Mouse (Mus musculus) lung, embryonic 15.5 days (tissue): Measurements from ENCODE around the gene Tbx18. TPM values are rescaled to one million over a fixed set of nuclear protein-coding genes. Genes with fewer than 3 reads are reported as not detected.

Experiments used
- ATAC-seq: fragments of 200-750 bp; cut with Nextera tagmentation; 2 replicates; pipeline ENCODE4 v1.8.0; 2017; ENCODE audit warnings: moderate number of reproducible peaks, borderline replicate concordance; ENCODE audit not compliant: low FRiP score, low TSS enrichment; ENCODE audit errors: extremely low read depth
- H3K27ac ChIP-seq: fragments of 300-500 bp; sonication (generic); 2 replicates; pipeline ENCODE4 v1.5.1; 2015; ENCODE audit warnings: moderate library complexity, mild to moderate bottlenecking, inconsistent platforms
- H3K27me3 ChIP-seq: fragments of 300-500 bp; sonication (generic); 2 replicates; pipeline ENCODE4 v1.6.1; 2015; ENCODE audit warnings: inconsistent platforms
- H3K36me3 ChIP-seq: fragments of 300-500 bp; sonication (generic); 2 replicates; pipeline ENCODE4 v1.6.1; 2015; ENCODE audit warnings: inconsistent platforms
- H3K4me1 ChIP-seq: fragments of 300-500 bp; sonication (generic); 2 replicates; pipeline ENCODE4 v1.6.1; 2015; ENCODE audit warnings: inconsistent platforms
- H3K4me2 ChIP-seq: fragments of 300-500 bp; sonication (generic); 2 replicates; pipeline ENCODE4 v1.6.1; 2015; ENCODE audit warnings: inconsistent platforms, mild to moderate bottlenecking, moderate library complexity
- H3K4me3 ChIP-seq: fragments of 300-500 bp; sonication (generic); 2 replicates; pipeline ENCODE4 v1.5.1; 2015; ENCODE audit warnings: mild to moderate bottlenecking, inconsistent platforms
- H3K9ac ChIP-seq: fragments of 300-500 bp; sonication (generic); 2 replicates; pipeline ENCODE4 v1.6.1; 2015; ENCODE audit warnings: inconsistent platforms
- H3K9me3 ChIP-seq: fragments of 300-500 bp; sonication (generic); 2 replicates; pipeline ENCODE4 v1.6.1; 2016; ENCODE audit warnings: inconsistent platforms
- WGBS: fragments of 180-500 bp; shearing (Covaris S2); methylation state at CpG from one replicate; pipeline ENCODE4 v1.1.7; 2015; 5-methylcytosine and 5-hydroxymethylcytosine counted together
- polyA plus RNA-seq: library from polyadenylated mRNA; unstranded; fragments of >200 nt; fragmentation: Nextera tagmentation; extraction: Ambion mirVana; gene quantifications from 2 replicates; pipeline ENCODE4 v1.2.1, GENCODE M21; 2015

Tbx18 gene
- polyA plus RNA-seq, 1 experiment from 2014 or later: 1.3 TPM

DNA sequence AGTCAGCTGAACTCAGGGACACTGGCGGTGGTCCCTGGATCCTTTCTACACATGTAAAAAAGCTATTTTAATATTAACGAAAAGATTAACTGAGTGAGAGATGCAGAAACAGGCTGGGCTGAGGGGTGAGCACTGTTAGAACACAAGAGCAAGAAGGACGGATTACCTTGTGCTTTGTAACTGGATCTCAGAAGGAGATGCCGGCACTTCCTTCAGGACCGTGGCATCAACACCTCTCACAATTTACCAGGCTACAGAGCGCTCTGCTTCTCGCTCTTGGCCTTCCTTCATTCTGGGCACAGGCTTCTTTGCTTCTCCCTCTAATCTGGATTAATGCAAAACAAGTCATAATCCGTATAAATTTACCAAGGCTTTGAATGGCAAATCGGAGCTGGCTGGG, 3.6 kb upstream of the Tbx18 start:
- ATAC-seq: no peak
- Histone ChIP-seq H3K4me1 (peaks cover 23% of the 10 kb centered on the region), H3K27me3 (peaks cover 95% of the 10 kb centered on the region), H3K9ac (no peak overlapping the region), H3K9me3 (no peaks in the 10 kb centered on the region), H3K4me2 (no peak overlapping the region), H3K4me3 (no peak overlapping the region), H3K36me3 (no peaks in the 10 kb centered on the region), H3K27ac (no peak overlapping the region)
- WGBS: 11% methylated on average over 9 of the region's 9 CpGs

DNA sequence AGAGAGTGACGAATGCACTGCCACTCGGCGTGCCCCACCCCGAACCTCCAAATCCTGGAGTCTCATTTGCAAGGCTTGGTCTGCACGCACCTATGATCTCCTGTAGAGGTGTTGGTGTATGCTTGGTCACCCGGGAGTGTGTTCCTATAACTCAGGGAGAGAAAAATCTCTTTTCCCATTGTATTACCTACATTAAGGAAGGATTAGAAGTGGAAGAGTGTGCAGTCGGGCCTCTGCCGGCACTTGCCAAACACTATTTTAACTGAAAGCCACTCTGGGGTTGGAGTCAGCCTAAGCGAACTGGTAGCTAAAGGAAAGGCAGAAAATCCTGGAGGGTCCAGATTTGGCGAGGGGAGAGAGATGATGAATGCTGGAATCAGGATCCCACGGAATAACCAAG, 2.7 kb upstream of the Tbx18 start:
- WGBS: 7% methylated on average over 11 of the region's 11 CpGs
- no peak overlapping the region for H3K4me2 ChIP-seq

DNA sequence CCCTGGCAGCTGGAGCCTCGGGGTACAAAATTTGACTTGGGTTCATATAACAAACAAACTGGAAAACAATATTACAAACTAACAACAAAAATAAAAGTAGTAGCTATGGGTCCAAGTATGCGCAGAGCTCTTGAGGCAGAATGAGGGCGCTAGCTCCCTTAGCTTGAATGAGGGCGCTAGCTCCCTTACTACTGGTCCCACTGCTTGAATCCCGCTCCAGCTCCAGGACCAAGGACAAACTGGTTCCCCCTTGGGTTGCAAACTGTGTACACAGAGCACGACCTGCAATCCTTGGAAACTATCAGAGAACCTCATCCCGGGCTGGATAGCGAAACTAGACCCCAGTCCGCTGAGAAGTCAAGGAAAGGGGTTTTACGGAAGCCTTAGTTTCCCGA, 2.2 kb upstream of the Tbx18 start:
- no peak for ATAC-seq
- peaks cover 95% of the 10 kb centered on the region for H3K27me3 ChIP-seq
- no peak overlapping the region for H3K9ac ChIP-seq
- H3K27ac ChIP-seq: no peak overlapping the region
- no peak overlapping the region for H3K4me2 ChIP-seq
- H3K4me3 ChIP-seq: no peak overlapping the region
- peaks cover 21% of the 10 kb centered on the region for H3K4me1 ChIP-seq
- 4% methylated on average over 11 of the region's 11 CpGs for WGBS
- H3K36me3 ChIP-seq: no peaks in the 10 kb centered on the region
- no peaks in the 10 kb centered on the region for H3K9me3 ChIP-seq

More for the DNA sequence above, 2.7 kb upstream of the Tbx18 start:
- H3K27ac ChIP-seq: no peak overlapping the region
- H3K4me3 ChIP-seq: no peak overlapping the region
- peaks cover 95% of the 10 kb centered on the region for H3K27me3 ChIP-seq
- H3K4me1 ChIP-seq: peaks cover 21% of the 10 kb centered on the region
- H3K9me3 ChIP-seq: no peaks in the 10 kb centered on the region
- ATAC-seq: no peak
- no peaks in the 10 kb centered on the region for H3K36me3 ChIP-seq
- H3K9ac ChIP-seq: no peak overlapping the region

DNA sequence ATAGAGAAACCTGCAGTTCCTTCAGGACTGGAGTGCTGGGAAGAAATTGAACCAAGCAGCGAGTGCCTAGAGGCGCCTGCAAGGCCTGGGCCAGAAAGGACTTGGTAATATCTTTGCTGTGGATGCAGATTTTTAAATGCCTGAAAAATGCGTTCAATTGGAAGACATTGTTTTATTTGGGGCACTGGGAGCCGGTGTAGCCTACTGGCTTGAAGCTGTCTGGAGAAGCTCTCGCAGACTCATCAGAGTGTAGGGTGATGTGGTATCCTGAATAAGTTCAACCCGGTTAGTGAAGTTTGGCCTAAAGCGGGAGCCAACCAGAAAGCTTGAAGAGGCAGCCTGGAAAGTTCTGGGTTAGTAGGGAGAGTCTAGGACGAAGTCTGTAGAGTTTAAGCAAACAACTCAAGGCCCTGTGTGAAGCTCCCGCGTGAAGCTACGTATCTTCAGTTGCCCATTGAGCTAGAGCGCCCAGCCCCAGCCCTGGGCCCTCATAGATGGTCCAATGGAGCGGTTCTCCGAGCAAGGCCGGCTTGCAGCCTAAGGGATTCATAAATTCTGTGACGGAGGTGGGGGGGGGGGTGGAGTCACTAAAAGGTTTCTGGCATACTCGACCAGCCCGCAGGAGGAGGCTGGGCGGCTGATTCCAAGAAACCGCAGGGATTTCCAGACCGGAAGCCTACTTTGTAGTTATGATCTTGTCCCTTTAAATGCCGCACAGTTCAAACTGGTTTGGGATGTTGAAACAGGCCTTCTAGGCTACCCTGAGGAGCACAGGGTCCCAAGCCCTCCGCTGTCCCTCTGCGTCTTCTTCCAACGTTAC, 1.6 kb upstream of the Tbx18 start:
- Histone ChIP-seq H3K27me3 (peaks cover 94% of the 10 kb centered on the region), H3K4me3 (no peak overlapping the region), H3K4me1 (peaks cover 21% of the 10 kb centered on the region), H3K36me3 (no peaks in the 10 kb centered on the region), H3K27ac (no peak overlapping the region), H3K4me2 (no peak overlapping the region), H3K9me3 (no peaks in the 10 kb centered on the region), H3K9ac (no peak overlapping the region)
- WGBS: 10% methylated on average over 25 of the region's 25 CpGs
- no peak for ATAC-seq

DNA sequence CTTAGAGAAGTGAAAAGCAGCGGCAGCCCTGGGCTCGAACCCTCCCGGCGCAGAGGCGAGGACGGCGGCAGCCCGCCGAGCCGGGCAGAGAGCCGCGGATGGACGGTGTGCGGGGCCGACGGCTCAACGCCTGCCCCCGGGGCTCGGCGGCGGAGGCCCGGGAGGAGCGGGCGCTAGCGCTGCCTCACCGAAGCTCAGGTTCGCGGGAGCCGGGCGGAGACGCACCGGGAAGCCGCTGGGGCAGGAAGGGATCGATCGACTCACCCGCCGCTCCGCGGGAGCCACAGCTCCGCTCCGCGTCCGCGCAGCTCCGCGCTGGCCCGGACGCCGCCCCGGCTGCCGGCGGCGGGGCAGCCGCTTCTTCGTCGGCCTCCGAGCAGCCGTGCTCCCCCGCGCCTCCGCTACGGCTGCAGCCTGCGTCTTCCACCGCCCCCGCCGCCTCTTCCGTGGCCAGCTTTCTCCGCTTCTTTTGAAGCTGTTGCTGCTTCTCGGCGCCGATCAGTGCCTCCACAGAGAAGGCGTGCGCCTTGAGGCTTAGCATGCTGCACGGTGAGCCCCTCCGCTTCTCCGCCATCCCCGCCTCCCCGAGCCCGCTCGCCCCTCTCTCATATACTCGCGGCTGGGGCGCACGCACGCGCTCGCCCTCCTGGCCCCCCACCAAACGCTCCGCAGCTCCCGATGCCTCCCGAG, 644 bp downstream of the Tbx18 start:
- Histone ChIP-seq H3K9ac (peak overlapping the region; percentile 17), H3K4me1 (peaks cover 21% of the 10 kb centered on the region), H3K36me3 (no peaks in the 10 kb centered on the region), H3K27ac (no peak overlapping the region), H3K9me3 (no peaks in the 10 kb centered on the region), H3K27me3 (peaks cover 81% of the 10 kb centered on the region), H3K4me2 (peak overlapping the region; percentile 82), H3K4me3 (peak overlapping the region; percentile 42)
- 0% methylated on average over 74 of the region's 91 CpGs for WGBS
- ATAC-seq: peak; percentile 62

DNA sequence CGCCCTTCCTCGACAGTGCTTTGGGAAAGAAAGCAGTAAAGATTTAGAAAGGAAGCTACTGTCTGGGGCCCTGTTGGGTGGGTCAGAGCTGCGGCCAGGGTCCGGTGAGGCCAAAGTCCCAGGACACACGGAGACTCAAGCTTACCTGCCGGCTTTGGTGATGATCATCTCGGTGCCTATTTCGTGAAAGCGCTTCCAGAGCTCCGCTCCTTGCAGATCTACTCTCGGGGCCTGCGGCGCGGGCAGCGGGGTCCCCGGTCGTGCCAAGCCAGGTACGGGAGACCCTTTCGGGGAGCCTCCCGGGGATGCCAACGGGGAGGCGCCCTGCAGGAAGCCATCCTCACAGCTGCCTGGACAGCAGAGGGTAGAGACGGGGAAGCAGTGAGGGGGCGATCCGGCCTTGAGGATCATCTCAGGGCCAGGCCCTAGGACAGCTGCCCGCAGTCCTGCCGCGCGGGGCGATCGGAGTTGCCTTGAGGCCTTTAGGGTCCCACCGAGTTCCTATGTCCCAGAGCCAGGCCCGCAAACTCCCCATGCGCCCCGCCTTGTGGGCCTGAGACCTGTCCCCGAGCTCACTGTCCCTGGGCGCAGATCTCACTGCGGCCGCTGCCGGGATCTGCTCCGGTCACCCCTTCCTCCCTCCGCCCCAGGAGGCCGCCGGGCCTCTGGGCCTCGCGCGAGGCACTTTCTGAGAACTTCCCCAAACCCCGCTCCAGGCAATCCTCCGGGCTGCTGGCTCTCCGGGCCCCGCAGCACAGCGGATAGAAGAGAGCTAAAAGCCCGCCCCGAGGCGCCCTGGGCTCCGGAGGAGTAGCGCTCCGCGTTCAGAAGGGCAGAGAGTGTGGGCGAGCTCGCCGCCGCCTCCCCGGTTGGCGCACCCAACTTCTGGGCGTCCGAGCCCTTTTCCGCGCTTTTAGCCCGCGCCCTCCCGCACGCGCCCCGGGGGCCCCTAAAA, 1.5 kb downstream of the Tbx18 start:
- peak overlapping the region; percentile 17 for H3K9ac ChIP-seq
- H3K27ac ChIP-seq: no peak overlapping the region
- ATAC-seq: peak; percentile 39; the same call in 1 of the 2 replicates

DNA sequence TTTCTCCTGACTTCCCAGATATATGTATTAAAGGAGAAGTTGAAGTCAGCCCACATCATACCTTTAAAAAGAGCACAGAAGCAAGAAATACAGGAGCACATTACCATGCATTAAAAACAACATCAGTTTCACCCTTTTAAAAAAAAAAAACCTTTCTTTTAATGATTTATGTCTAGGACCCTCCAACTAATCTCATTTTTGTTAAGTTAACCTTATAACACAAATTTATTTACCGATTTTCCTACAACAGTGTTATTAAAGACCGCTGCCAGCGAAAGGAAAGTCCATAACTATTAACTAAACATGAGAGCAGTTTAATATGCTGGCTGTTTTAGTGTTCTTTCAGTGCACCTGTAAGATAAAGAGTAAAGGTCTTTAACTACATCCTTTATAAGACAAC, 3.0 kb downstream of the Tbx18 start:
- Histone ChIP-seq H3K4me2 (no peak overlapping the region), H3K9me3 (no peaks in the 10 kb centered on the region), H3K9ac (no peak overlapping the region), H3K27ac (no peak overlapping the region), H3K36me3 (no peaks in the 10 kb centered on the region), H3K4me3 (no peak overlapping the region), H3K4me1 (peaks cover 21% of the 10 kb centered on the region), H3K27me3 (peaks cover 80% of the 10 kb centered on the region)
- WGBS: 32% methylated on average over 3 of the region's 3 CpGs
- no peak for ATAC-seq

More for the DNA sequence above, 1.5 kb downstream of the Tbx18 start:
- peak overlapping the region; percentile 82 for H3K4me2 ChIP-seq
- H3K27me3 ChIP-seq: peaks cover 80% of the 10 kb centered on the region
- H3K36me3 ChIP-seq: no peaks in the 10 kb centered on the region
- no peaks in the 10 kb centered on the region for H3K9me3 ChIP-seq
- peak overlapping the region; percentile 42 for H3K4me3 ChIP-seq
- under 1% methylated on average over 73 of the region's 75 CpGs for WGBS
- H3K4me1 ChIP-seq: peaks cover 21% of the 10 kb centered on the region

DNA sequence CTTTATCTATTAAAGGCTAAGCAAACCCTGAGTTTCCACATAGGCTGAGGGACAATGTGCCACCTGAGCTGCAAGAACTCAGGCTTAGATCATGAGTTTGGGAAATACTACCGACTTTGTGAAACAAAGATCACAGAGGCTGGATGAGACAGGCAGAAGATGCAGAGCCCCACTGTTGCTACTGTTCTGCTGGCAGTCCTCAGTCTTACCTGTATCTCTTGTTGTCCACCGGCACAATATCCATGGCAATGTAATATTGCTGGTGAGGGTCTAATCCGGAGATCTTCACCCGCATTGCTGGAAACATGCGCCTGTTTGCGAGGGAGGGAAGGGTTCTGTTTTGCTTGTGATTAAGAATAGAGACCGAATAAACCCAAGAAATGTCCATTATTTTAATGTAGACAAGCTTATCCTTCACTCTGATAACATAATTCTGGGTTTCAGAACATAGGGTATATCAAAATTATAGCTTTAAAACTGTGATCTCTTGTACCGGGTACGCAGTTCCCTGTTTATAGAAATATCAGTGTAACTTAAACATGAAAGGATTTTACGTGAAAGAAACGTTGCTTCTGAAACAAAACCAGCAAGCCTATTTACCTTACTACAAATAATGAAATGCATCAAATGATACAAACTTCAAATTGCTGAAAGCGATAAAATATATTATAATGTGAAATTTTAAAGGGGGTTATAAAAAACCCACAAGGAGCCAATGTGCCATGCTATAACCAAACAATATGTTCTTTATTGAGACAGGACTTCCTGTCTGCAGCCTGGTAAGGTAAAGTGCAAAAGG, 3.7 kb downstream of the Tbx18 start:
- Histone ChIP-seq H3K4me3 (no peak overlapping the region), H3K9ac (no peak overlapping the region), H3K4me1 (peaks cover 21% of the 10 kb centered on the region), H3K36me3 (no peaks in the 10 kb centered on the region), H3K27me3 (peaks cover 75% of the 10 kb centered on the region), H3K27ac (no peak overlapping the region), H3K4me2 (no peak overlapping the region), H3K9me3 (no peaks in the 10 kb centered on the region)
- WGBS: 24% methylated on average over 12 of the region's 12 CpGs
- ATAC-seq: no peak

DNA sequence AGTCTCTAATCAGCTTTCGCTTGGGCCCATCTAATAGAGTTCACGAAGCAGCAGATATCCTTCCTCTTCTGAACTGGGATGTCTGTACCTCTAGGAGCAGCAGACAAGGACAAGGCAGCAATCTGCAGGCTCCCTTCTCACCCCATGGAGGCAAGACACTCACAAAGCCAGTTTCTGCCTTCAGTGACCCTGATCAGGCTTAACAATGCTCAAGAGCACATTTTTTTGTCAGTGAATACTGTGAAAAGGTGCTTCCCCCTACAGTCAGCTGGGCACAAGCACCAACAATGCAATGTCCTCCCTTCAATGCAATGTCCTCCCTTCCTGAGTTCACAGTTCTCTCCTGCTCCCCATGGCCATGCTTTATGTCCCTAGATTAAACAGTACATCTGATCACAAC, 9.3 kb downstream of the Tbx18 start:
- Histone ChIP-seq H3K9me3 (no peaks in the 10 kb centered on the region), H3K27ac (no peak overlapping the region), H3K4me2 (no peak overlapping the region), H3K27me3 (peaks cover 37% of the 10 kb centered on the region), H3K36me3 (no peaks in the 10 kb centered on the region), H3K4me3 (no peak overlapping the region), H3K4me1 (no peaks in the 10 kb centered on the region), H3K9ac (no peak overlapping the region)
- ATAC-seq: no peak
- 67% methylated on average over 2 of the region's 2 CpGs for WGBS

DNA sequence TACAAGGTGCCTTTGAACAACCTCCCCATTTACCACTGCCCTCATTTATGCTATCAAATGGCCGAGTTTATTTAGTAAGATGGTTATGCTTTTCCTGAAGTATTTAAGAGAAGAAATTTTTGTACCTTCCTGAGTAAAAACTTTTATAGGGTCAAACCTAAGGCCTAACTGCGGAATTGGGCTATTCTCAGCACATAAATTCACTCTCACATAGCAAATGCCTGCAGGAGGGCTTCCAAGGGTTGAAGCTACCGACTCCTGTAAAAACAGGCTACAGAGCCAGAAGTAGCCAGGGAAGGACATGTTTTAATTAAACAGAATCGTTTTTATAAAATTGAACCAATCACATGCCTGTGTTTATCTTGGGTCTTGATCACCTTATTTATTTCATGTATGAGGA, 20.7 kb downstream of the Tbx18 start:
- no peaks in the 10 kb centered on the region for H3K36me3 ChIP-seq
- no peak overlapping the region for H3K27ac ChIP-seq
- H3K4me3 ChIP-seq: no peak overlapping the region
- H3K27me3 ChIP-seq: no peaks in the 10 kb centered on the region
- H3K9ac ChIP-seq: no peak overlapping the region
- H3K9me3 ChIP-seq: no peaks in the 10 kb centered on the region
- no peak overlapping the region for H3K4me2 ChIP-seq
- 59% methylated on average over 4 of the region's 4 CpGs for WGBS
- no peaks in the 10 kb centered on the region for H3K4me1 ChIP-seq
- no peak for ATAC-seq

DNA sequence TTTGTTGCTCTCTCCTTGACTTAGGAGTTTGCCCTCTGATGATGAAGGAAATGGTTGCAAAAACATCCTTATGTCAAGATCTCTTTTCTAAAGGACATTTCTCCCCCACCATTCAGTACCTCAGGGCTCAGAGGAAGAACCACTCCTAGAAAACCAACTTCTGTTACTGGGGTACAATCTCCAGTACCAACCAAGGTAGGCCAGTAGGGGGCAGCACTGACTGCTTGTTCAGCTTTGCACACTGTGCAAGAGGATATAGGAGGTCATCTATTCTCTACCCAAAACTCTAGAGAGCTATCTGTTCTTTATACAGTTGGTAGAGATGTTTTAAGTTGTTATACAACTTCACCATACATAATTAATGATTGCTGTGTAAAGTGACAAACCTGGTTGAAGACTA, 22.9 kb downstream of the Tbx18 start:
- Histone ChIP-seq H3K27ac (no peak overlapping the region), H3K9ac (no peak overlapping the region), H3K36me3 (no peaks in the 10 kb centered on the region), H3K27me3 (no peaks in the 10 kb centered on the region), H3K4me3 (no peak overlapping the region), H3K4me2 (no peak overlapping the region), H3K9me3 (no peaks in the 10 kb centered on the region), H3K4me1 (no peaks in the 10 kb centered on the region)
- ATAC-seq: no peak
